Mouse (Mus musculus) brain, adult 2 months (tissue): ENCODE results near the gene Olfr1411.
A peak's percentile ranks its signal among the peaks of the same experiment; 100 is the strongest.

ENCODE experiments used
- DNase-seq: peaks from one replicate; pipeline ENCODE4 v3.0.0; 2011; ENCODE audit warnings: low read depth, low spot score

Olfr1411 gene

GRCm38 (mm10) chr1:92594111-92594510 lies at the start of gene Olfr1411:
Olfr1411 (plus strand) TSS chr1:92594411.
- no peak for DNase-seq

DNA sequence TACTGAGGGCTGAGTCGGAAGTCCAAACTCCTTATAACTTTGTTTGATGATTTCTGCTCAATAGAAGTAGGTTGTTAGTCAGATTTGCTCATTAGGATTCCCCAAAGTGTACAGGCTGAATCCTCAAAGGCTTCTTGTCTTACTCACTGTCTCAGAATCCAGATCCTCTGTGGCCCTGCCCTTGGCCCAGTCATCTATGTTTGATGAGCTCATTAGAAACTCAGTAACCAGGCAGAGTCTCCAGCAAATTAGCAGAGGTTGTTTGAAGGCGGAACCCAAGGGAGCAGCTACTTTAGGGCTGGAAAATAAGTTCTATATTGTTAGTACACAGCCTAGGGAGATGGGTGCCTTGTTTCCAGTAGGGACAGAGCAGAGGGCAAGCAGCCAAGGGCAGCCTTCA lies 48.3 kb upstream of the Olfr1411 start:
- no peak for DNase-seq

DNA sequence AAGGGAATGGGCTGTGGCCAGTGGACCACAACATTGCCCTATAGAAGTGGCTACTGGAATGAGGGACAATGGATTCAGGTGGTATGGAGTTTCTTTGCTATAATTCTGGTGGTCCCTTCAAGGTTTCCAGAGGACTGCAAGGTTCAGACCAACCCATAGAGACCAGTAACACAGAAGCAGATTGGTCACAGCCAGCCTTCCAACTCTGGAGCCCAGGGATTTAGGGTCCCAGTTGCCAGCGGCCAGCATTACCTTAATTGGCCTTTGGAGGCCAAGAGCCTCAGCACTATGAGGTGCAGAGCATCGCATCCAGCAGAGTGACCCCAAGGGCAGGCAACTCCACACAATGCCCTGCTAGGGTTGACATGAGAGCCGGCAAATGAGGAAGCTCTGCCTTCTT lies 23.2 kb upstream of the Olfr1411 start, which contains the start of gene Olfr1413:
Olfr1413 (plus strand) TSS at position 301 of the 400 bp plus-strand sequence.
- DNase-seq: no peak

DNA sequence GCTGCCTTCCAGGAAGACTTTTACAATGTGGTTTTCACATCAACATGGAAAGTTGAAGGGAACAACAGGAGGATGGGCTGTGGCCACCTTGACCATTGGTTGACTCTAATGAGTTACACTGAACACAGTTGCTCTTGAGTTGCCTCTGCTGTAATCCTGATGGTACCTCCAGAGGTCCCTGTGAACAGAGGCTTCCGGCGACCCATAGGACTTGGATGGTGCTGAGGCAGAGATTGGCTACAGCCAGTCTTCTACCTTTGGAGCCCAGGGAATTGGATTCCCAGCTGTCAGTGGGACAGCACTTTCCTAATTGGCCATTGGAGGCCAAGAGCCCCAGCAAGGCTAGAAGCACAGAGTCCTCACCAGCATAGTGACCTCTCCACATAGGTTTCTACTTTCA lies 8.7 kb upstream of the Olfr1411 start, which contains the start of gene Olfr1412:
Olfr1412 (plus strand) TSS at position 301 of the 400 bp plus-strand sequence.
- no peak for DNase-seq

- DNase-seq: no peak
These were observed 1.8 kb downstream of the Olfr1411 start for GRCm38 (mm10) chr1:92596019-92596418.

GRCm38 (mm10) chr1:92605482-92605881 lies 11.3 kb downstream of the Olfr1411 start, which contains the start of gene Olfr1410:
Olfr1410 (plus strand) TSS chr1:92605782.
- no peak for DNase-seq

DNA sequence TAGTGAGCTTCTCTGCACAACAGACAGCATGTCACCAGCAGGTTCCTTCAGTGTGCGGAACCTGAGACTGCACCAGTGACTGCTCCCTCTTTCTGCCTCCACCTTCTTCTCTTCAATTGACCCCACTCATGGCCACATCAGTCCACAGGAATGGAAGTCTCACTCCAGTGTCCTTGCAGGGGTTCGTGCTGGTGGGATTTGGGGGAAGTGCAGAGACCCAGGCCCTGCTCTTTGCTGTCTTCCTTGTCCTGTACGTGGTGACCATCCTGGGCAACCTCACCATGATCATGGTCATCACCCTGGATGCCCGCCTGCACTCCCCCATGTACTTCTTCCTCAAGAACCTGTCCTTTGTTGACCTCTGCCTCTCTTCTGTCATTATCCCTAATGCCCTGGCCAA lies 13.5 kb downstream of the Olfr1411 start:
- DNase-seq: no peak

GRCm38 (mm10) chr1:92611008-92611407 lies 16.8 kb downstream of the Olfr1411 start:
- peak; percentile 67 for DNase-seq

- no peak for DNase-seq
These were observed 19.0 kb downstream of the Olfr1411 start for GRCm38 (mm10) chr1:92613175-92613574.

DNA sequence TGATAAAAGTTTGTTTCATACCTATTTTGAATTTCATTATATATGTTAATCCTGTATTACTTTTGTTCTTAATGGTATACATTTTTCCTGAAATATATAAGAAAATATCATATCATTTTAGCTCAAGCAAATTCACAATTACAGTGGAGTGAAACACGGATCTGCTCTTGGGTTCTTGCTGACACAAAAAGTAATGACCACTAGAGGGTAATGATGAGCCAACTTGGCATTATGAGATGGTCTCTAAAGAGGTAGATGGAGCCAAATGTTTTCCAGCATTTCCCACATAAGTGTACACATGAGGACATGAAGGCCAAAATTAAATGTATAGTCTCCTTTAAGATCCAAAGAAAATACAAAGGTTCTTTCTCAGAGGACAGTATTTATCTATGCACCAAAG lies 20.3 kb downstream of the Olfr1411 start:
- DNase-seq: peak; percentile 72

GRCm38 (mm10) chr1:92616046-92616445 lies 21.8 kb downstream of the Olfr1411 start:
- DNase-seq: no peak

DNA sequence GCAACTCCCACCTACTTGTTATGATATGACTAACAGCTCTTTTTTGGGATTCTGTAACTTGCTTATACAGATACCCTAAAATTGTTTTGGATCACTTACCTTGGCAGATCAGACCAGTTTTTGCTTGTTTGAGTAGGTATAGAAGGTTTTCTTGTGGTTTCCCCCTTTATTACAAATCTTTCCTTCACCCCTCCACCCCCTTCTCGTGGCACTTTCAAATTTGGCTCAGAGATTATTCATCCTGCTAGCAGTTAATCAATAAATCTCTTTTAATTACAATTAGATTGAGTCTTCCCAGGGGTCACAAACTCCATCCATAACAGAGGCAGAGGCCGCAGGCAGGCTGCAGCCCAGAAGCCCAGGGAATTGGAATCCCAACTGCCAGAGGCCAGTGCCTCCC lies 23.3 kb downstream of the Olfr1411 start, which contains the start of gene Olfr12:
Olfr12 (plus strand) TSS at position 301 of the 400 bp plus-strand sequence.
- no peak for DNase-seq

- DNase-seq: no peak
These were observed 24.1 kb downstream of the Olfr1411 start for GRCm38 (mm10) chr1:92618360-92618759.

- no peak for DNase-seq
These were observed 34.0 kb downstream of the Olfr1411 start for GRCm38 (mm10) chr1:92628227-92628626.

GRCm38 (mm10) chr1:92632196-92632595 lies 38.0 kb downstream of the Olfr1411 start:
- no peak for DNase-seq

DNA sequence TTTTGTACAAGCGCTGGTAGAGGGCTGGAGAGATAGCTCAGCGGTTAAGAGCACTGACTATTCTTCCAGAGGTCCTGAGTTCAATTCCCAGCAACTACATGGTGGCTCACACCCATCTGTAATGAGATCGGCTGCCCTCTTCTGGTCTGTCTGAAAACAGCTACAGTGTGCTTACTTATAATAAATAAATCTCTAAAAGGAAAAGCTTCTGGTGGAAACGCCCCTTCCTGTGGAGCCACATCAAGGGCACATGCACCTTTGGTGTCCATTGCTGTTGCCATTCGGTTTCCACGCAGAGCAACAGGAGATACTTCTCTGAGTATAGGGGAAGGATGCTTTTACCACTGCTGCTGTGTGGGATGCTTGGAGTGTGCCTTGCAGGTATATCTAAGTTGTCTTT lies 38.7 kb downstream of the Olfr1411 start:
- no peak for DNase-seq

DNA sequence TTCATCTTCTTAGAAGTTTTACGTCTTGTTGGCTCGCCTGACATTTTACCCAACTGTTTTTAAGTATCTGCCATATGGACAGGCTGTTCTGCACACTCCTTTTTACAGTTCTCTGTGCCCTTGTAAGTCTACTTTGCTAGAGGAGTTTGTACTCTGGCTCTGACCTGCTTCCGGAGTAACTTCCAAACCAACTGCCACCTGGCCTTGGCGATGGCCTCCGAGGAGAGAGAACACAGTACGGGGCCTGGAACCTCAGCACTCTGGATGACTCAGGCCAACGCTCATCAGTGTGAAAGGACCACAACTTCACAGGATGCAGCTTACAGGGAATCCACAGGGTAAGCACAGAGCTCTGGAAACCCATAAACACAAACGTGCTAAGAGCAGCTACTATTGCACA lies 39.5 kb downstream of the Olfr1411 start:
- peak; percentile 44 for DNase-seq

DNA sequence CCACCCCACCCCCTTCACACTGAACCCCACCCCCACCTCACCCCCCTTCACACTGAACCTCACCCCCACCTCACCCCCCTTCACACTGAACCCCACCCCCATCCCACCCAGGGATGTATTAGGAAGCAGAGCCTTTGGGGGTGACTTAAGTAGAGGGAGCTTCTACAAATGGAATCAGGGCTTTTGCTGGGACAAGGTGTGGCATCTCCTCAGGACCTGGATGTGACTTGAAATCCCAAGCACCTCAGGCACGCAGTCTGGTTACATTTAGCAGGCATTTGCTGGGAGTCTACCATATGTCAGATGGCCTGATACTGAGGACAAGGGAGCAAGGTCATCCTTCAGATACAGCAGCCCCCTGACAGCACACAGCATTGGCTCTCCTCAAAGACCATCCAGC lies 40.4 kb downstream of the Olfr1411 start:
- no peak for DNase-seq

GRCm38 (mm10) chr1:92634976-92635599 lies 40.9 kb downstream of the Olfr1411 start:
- DNase-seq: peak; percentile 37

DNA sequence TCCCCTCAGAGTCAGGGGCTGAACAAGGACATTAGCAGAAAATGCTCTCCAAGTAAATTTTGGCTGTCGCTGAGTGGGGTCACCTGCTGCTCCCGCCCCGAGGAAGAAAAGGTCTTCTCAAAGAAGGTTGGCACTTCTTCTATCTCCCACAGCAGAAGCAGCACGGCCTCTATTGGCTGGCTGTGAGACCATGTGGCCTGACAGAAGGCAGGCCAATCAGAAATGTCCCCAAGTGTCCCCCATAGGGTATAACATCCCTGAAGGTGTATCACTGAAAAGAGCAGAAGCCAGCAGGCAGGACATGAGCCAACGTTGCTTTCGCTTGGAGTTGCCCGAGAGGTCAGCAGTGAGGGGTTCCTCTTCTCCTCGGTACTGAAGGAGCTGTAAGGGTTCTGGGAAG lies 41.8 kb downstream of the Olfr1411 start:
- DNase-seq: no peak

DNA sequence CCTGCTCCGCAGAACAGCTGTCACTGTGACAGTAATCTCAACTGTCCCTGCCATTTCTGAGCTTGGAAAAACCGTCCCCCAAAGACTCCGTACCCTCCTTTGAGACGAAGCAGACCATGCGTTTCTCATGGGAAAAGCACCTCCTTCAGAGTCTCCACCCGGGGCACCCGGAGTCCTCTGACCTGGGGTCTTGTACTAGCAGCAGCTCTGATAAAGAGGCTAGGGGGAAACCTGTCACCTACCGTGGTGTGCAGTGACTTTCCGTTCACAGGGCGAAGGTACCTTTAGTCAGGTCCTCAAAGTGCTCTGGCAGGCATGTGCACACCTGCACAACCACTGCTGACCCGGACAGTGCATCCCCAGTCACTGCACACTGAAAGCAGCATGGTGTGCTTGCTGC lies 42.5 kb downstream of the Olfr1411 start:
- no peak for DNase-seq

DNA sequence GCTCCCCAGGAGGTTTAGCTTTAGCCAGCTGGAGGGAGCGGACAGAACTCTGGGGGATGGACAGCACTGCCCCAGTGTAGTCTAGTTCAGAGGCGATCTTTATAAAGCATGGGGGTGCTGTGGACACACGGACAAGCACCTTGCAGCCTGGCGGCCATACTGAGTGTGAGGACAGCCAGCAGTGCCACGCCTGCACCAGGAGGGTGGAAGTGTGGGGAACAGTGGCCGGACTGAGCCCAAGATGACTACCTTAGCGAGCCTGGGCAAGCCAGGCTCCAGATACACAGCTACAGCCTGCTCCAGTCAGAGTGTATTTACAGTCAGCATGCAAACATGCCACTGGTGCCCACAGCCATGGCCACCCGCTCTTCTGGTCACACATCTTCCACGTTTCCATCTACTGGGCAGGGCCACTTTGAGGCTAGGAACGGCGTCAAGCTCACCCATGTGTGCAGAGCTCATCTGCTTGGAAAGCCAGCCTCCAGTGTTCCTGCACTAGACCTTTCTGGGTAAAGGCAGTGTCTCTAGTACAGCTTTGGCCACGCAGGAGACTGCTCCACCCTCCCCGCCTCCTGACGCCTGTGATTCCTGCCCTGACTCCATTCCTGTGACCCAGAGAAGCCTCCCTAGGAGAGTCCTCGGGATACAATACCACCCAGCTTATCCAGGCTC lies 43.4 kb downstream of the Olfr1411 start:
- no peak for DNase-seq

DNA sequence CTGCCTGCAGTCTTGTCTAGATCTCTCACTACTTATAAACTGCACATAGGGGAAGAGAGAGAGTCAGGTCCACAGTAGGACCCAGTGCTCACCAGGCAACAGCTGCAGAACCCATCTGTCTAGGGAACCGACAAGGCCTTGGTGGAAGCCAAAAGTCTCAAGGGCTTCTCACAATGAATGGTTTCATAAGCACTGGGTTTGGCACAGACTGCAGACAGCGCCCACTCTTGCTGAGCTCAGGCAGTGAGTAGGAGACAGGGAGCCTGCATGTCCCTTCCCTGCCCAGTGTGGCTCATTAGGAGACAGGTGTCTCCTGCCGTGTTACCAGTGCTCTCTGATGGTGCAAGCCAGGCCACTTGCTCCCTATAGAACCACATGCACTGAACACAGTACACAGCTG lies 44.0 kb downstream of the Olfr1411 start:
- peak; percentile 91 for DNase-seq
